Mouse (Mus musculus): ENCODE data around the gene Fxyd3. TPM values are rescaled to one million over a fixed set of nuclear protein-coding genes. Genes with fewer than 3 reads are reported as not detected.

Fxyd3 gene
- 1 to 10 TPM; 2.0 to 3.5 TPM for total RNA-seq (2021)

GRCm38 (mm10) chr7:31076492-31076891 is at the start of gene Fxyd3:
Gene Fxyd3, minus strand, starts transcription at chr7:31076704.
- DNase-seq, result no peak

DNA sequence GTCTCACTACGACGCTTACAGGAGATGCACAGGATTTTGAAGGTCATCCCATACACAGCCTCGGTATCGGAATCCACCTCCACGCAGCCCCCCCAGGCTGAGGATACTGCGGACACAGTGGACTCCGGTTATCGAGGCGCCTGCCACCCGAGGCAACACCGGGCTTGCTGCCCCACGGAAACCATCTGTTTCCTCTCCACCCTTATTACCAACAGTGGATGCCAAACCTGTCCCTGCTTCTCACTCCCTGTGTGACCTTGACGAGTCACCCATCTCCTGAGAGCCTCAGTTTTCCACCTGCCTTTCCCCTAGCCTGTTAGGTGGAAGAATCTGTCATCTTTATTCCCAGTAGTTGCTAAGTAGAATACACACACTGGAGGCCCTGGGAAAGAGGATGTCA is 48.6 kb upstream of the Fxyd3 start:
- no peak for DNase-seq

GRCm38 (mm10) chr7:31124381-31124780 is 47.9 kb upstream of the Fxyd3 start:
- DNase-seq, result no peak

DNA sequence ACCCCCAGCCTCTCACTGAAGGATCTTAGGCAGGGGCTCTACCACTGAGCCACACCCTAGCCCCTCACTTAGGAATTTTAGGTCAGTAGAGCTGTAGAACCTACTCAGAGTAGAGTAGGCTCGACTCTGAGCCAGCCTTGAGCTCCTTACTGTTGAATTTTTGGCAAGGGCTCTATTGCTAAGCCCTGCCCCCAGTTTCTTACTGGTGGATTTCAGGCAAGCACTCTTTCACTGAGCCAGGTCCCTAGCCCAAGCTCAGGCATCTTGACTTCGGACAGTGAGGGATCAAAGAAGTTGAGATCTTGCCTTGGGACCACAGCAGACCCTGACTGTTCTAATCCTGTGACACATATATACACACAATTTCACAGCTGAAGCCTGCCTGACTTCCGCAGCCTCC is 47.2 kb upstream of the Fxyd3 start:
- no peak for DNase-seq

DNA sequence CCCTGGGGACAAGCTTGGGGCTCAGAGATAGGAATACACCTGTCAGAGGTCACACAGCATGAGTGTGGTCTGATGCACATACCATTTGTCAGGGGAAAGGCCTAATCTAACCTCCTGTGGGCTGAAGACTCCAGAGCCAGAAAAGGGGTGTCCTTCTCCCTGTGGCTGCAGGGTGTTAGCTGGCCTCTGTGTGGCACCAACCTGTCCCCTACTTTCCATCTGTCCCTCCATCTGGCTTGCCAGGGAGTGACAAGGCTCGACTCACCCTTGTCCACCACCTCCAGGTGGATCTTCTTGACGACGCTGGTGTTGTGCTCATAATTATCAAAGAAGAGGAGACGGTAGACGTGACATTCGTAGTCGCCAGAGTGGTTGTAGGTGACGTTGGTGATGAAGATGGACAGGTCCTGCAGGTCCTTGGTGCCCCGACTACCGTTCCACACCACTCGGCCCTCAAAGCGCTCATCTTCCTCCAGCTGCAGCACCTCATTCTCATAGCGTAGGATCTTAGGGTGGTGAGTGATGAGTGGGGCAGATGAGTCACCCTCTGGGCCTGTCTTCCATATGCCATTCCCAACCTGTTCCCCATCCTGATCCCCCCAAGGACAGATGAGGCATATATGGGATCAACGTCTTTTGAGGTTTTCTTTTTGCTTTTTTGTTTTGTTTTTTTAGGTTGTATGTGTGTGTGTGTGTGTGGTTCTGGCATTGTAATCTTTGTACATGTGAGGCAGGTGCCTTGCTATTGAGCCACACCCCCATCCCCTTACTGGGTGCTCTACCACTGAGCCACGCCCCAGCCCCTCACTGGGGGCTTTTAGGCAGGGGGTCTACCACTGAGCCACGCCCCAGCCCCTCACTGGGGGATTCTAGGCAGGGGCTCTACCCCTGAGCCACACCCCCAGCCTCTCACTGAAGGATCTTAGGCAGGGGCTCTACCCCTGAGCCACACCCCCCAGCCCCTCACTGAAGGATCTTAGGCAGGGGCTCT is 46.4 kb upstream of the Fxyd3 start:
- DNase-seq, result no peak

DNA sequence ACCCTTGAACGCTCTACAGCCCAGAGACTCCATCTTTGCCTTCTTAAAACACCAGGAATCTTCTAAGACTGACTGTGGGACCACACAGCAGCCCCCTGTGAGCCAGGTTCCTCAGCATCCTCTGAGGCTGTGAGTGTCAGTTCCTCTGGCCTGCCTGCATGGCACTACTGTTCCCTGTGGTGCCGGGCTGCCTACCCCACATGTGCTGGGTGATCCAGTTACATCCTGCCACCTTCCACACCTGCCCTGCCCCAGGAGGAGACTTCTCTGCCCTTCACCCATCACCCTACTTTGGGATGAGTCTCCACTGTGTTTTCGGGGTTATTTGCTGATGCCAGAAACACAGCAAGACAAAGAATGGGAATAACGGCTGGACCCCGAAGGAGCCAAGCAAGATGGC is 43.1 kb upstream of the Fxyd3 start:
- DNase-seq, result no peak

- DNase-seq, result peak; percentile 63
Measured at GRCm38 (mm10) chr7:31118486-31118885, 42.0 kb upstream of the Fxyd3 start.

DNA sequence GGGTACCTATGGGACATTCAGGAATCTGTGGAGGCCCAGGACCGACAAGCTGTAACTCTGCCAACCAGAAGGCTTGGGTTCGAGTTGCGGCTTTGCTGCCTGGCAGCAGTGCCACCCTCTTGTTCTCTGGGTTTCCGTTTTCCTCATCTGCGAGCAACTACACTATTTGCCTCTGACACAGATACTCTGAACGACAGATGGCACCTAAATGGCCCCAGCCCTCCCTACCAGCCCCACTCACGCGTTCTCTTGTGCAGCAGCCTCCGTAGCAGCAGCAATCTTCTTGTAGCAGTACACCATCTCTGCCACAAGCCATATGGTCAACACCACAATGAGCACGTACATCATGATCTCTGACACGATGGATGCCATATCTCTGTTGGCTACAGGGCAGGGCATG is 41.0 kb upstream of the Fxyd3 start:
- no peak for DNase-seq

GRCm38 (mm10) chr7:31116721-31117145 is 40.2 kb upstream of the Fxyd3 start:
- DNase-seq, result no peak

- peak; percentile 85 for DNase-seq
Measured at GRCm38 (mm10) chr7:31115587-31116043, 39.1 kb upstream of the Fxyd3 start.

DNA sequence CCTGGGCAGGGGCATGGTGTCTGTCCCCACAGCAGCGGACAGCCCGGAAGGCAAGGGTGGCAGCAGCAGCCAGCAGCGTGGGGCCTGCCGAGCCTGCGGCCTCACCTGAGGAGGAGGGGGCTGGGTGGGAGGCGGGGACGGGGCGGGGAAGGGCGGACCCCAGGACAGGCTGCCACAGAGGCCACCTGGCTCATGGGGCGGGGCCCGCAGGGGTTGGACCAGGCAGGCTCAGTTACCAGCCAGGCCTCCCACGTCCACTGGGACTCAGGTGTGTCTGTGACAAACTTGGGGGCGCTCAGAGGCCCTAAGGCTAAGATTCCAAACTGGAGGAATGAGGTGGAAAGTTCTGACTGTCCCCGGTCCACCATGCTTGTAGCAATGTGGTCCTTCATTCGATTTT is 38.7 kb upstream of the Fxyd3 start, which contains the start of gene Hpn:
Gene Hpn (minus strand): TSS at position 109 of the 400 bp plus-strand sequence.
- DNase-seq, result no peak

- no peak for DNase-seq
Measured at GRCm38 (mm10) chr7:31114646-31115045, 38.1 kb upstream of the Fxyd3 start.

- no peak for DNase-seq
Measured at GRCm38 (mm10) chr7:31113800-31114199, 37.3 kb upstream of the Fxyd3 start.

DNA sequence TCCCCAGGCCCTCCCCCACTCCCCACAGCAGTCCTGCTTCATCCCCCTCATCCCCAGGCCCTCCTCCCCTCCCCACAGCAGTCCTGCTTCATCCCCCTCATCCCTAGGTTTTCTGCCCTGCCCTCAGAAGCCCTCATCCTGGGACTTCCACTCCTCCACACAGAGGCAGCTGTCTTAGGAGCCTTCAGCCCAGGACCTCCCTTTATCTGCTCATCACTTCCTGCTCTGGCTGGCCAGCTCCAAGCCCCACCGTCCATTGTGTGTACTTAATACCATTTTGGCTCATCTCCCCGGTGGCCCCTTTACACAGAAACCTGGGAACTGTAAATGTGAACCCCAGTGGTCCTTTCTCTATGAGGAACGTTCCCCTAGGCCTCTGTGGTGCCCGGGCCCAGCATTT is 35.5 kb upstream of the Fxyd3 start:
- peak; percentile 41 for DNase-seq

DNA sequence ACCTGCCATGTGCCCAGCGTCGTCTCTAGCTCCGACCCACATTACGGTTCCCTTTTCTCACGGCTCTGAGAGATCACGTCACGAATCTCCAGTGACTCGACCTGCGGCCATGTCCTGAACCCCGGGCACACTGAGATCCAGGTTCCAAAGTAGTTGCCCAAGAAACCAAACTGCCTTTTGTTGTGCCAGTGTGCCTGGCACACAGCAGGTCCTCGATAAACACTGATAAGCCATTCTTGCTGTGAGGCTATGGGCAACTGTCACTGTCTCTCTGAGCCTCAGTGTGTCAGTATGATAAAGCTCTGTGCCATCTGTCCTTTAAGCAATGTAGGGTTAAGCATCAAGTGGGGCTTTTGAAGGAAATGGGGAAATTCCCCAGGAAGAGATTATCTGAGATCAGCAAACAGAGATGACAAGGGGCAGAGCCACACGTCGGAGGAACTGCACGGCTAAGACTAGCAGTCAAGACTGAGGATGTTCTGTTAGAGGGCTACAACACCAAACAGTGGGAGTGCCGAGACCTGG is 34.4 kb upstream of the Fxyd3 start:
- no peak for DNase-seq

GRCm38 (mm10) chr7:31109796-31110195 is 33.3 kb upstream of the Fxyd3 start:
- DNase-seq, result no peak

- peak; percentile 79 for DNase-seq
Measured at GRCm38 (mm10) chr7:31109091-31109490, 32.6 kb upstream of the Fxyd3 start.

DNA sequence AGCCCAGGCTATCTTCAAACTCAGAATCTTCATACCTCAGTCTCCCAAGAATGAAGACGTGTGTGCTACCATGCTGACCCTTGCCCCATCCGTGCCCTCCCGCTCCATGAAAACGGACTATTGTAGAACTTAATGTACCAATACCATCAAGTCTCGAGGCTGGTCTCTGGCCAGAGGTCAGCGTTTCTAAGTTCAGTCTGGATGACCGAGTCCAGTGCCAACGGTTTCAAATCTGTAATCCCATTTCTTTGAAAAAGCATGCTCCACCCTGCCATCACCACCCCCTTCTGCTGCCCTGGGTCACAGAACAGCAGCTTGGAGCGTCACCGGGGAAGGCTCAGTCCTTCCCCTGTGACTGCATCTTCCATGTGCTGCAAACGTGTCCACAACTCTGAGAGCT is 31.3 kb upstream of the Fxyd3 start:
- DNase-seq, result no peak

DNA sequence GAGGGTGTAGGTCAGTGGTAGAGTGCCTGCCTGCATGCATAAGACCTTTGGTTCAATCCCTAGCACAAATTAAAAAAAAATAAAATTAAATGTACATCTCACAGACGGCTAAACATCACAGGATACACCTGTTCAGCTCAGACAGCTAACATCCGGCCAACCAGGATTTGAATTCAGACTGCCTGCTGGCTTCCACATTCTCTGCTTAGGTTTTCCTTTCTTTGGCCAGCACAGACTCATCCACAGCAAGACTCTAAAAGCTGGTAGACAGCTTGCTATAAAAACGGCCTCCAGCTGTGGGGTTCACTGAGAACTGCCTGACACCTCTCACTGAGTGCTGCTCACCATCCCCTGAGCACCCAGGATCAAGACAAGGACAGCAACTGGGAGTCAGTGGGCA is 29.7 kb upstream of the Fxyd3 start:
- DNase-seq, result no peak

GRCm38 (mm10) chr7:31105061-31105768 is 28.7 kb upstream of the Fxyd3 start:
- peak; percentile 82 for DNase-seq

- DNase-seq, result no peak
Measured at GRCm38 (mm10) chr7:31100786-31101185, 24.3 kb upstream of the Fxyd3 start.

DNA sequence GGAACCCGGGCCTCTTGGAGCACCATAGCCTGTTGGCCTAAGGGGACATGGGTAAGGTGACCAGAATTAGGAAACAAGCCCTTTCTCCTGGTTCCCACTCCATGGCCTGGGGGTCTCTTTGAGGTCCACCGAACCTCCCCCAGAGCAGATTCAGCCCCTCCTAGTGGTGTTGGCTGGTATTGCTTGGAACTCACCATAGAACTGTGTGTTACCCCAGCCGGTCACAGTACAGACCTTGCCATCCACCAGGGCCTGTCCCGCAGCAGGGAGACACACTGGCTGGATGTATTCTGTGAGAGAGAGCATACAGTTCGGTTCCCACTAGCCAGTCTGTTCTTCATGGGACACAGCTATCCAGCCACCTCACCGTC is 23.1 kb upstream of the Fxyd3 start:
- DNase-seq, result no peak

Data from heart, postnatal 4 days (tissue).